Mouse (Mus musculus) limb, embryonic 10.5 days (tissue): ENCODE measurements around the gene Tbc1d1. TPM values are rescaled to one million over a fixed set of nuclear protein-coding genes. Genes with fewer than 3 reads are reported as not detected.
A peak's percentile ranks its signal among the peaks of the same experiment; 100 is the strongest.

Experiments
- DNase-seq: peaks from one replicate; pipeline ENCODE4 v3.0.0-alpha.2; 2017; ENCODE audit warnings: low spot score
- H3K27ac ChIP-seq: fragments of 300-500 bp; sonication (generic); 2 replicates; pipeline ENCODE4 v1.5.1; 2016; ENCODE audit warnings: mild to moderate bottlenecking
- H3K27me3 ChIP-seq: fragments of 300-500 bp; sonication (generic); 2 replicates; pipeline ENCODE4 v1.6.1; 2016; ENCODE audit warnings: low read depth, mild to moderate bottlenecking; ENCODE audit not compliant: poor library complexity, severe bottlenecking
- H3K36me3 ChIP-seq: fragments of 300-500 bp; sonication (generic); 2 replicates; pipeline ENCODE4 v1.6.1; 2016; ENCODE audit warnings: mild to moderate bottlenecking, moderate library complexity
- H3K4me1 ChIP-seq: fragments of 300-500 bp; sonication (generic); 2 replicates; pipeline ENCODE4 v1.6.1; 2016
- H3K4me3 ChIP-seq: fragments of 300-500 bp; sonication (generic); 2 replicates; pipeline ENCODE4 v1.5.1; 2016; ENCODE audit warnings: mild to moderate bottlenecking, moderate library complexity
- H3K9me3 ChIP-seq: fragments of 300-500 bp; sonication (generic); replicated peaks from 2 replicates; pipeline ENCODE4 v1.6.1; 2016; ENCODE audit warnings: mild to moderate bottlenecking
- WGBS: fragments of 180-500 bp; shearing (Covaris S2); methylation state at CpG from one replicate; pipeline ENCODE4 v1.1.7; 2016; 5-methylcytosine and 5-hydroxymethylcytosine counted together
- polyA plus RNA-seq: library from polyadenylated mRNA; unstranded; fragments of >200 nt; fragmentation: Nextera tagmentation; extraction: Ambion mirVana; gene quantifications from 2 replicates; pipeline ENCODE4 v1.2.1, GENCODE M21; 2016

Gene Tbc1d1
- polyA plus RNA-seq, 1 experiment from 2014 or later = 35.0 TPM

DNA sequence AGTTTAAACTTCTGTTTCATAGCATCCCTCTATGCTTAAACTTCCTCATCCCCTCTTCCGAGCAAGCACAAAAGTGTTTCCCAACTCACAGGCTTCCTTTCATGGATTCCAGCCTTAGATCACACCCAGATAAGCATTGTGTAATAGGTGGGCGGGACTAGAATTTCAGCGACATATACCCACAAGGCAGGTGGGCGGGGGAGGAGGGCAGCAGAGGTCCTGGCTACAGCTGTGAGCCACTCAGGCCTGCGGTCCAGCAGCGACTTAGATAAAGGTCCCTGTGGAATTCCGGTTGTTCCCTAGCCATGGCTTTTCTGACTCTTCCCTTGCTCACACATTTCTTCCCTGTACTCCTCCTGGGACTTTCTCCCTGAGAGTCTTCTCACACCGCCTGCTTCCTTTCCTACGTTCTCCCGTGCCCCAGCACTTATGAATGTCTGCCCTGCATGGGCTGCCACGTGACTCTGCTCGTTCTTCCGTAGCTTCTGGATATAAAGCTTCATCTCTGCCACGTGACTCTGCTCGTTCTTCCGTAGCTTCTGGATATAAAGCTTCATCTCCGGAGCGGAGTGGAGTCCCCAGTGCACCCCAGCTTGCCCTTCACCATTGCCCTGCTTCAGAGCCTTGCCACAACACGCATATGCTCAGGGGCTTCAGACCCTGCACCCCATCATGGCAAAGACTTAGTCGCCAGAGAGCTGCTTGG lies 142.4 kb downstream of the Tbc1d1 start:
- no peak for DNase-seq
- no peaks in the 10 kb centered on the region for H3K9me3 ChIP-seq
- H3K27me3 ChIP-seq = no peaks in the 10 kb centered on the region
- H3K4me3 ChIP-seq = no peak overlapping the region
- peaks cover 16% of the 10 kb centered on the region; the same call in 1 of the 2 replicates for H3K4me1 ChIP-seq
- H3K27ac ChIP-seq = no peak overlapping the region
- 78% methylated on average over 20 of the region's 20 CpGs for WGBS
- peaks cover 50% of the 10 kb centered on the region for H3K36me3 ChIP-seq

DNA sequence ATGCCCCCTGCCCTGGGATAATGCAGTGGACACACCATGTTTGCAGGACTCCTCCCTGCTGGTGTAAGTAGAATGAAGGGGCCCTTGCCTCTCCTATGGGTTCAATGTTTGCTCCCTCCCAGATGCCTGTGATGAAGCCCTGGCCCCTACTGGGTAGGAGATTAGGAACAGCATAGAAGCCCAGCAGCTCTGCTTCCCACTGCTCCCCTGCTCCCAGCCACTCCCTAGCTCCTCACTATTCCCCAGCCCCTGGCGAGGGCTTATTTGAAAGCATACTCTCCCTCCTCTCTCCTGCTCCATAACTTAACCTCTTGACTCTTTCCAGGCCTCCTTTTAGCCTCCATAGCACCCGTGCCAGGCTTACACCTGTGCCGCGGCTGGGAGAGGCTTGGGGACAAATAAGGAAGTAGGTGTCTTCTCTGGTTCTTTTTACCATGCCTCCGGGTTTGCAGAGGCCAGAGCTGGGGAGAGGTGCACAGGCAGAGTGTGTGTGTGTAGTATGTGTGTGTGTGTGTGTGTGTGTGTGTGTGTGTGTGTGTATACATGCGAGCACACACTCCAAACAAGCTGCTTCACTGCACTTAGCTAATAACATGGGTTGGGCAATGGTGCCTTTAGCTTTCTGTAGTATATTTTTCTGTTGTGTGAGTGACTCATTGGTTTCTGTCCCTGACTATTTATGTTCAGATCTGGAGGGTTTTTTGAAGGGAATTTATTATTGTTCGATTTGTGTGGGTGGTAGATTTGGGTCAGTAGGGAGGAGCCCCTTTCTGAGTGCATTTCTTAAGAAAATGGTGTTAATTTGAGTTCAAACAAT lies 143.6 kb downstream of the Tbc1d1 start:
- H3K36me3 ChIP-seq = peaks cover 39% of the 10 kb centered on the region
- H3K4me3 ChIP-seq = no peak overlapping the region
- no peak for DNase-seq
- H3K4me1 ChIP-seq = peaks cover 16% of the 10 kb centered on the region; the same call in 1 of the 2 replicates
- no peaks in the 10 kb centered on the region for H3K27me3 ChIP-seq
- H3K27ac ChIP-seq = no peak overlapping the region; the same call in 1 of the 2 replicates
- WGBS = 79% methylated on average over 7 of the region's 7 CpGs
- no peaks in the 10 kb centered on the region for H3K9me3 ChIP-seq

GRCm38 (mm10) chr5:64301246-64301645 lies 145.1 kb downstream of the Tbc1d1 start:
- 85% methylated on average over 4 of the region's 4 CpGs for WGBS
- H3K9me3 ChIP-seq = no peaks in the 10 kb centered on the region
- no peak overlapping the region for H3K27ac ChIP-seq
- H3K4me3 ChIP-seq = no peak overlapping the region
- peaks cover 16% of the 10 kb centered on the region; the same call in 1 of the 2 replicates for H3K4me1 ChIP-seq
- no peaks in the 10 kb centered on the region for H3K27me3 ChIP-seq
- DNase-seq = no peak
- H3K36me3 ChIP-seq = peaks cover 41% of the 10 kb centered on the region

GRCm38 (mm10) chr5:64307289-64307688 lies 151.2 kb downstream of the Tbc1d1 start:
- no peaks in the 10 kb centered on the region for H3K4me1 ChIP-seq
- H3K4me3 ChIP-seq = no peak overlapping the region
- H3K9me3 ChIP-seq = no peaks in the 10 kb centered on the region
- H3K27me3 ChIP-seq = no peaks in the 10 kb centered on the region
- 99% methylated on average over 2 of the region's 2 CpGs for WGBS
- no peak for DNase-seq
- H3K27ac ChIP-seq = no peak overlapping the region
- H3K36me3 ChIP-seq = peaks cover 43% of the 10 kb centered on the region

DNA sequence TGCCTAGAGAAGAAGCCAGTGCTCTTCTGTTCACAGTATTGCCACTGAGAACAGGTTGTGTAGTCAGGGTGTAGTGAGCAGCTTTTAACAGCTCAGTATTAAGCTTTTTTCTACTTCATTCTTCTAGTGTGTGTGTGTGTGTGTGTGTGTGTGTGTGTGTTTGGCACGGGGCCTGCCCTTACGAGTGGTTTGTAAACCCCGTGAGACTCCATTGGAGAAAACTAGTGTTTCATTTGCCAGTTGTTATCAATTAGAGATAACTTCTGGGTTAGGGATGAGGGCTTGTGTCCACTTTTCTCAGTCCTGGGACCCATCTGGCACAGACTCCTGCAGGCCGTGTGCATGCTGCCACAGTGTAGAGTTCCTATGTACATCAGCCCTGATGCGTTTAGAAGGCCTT lies 156.2 kb downstream of the Tbc1d1 start:
- DNase-seq = no peak
- peaks cover 35% of the 10 kb centered on the region for H3K36me3 ChIP-seq
- H3K4me1 ChIP-seq = 0 out of 2 replicates have a peak, but pooled peaks cover 5% of the 10 kb centered on the region
- no peaks in the 10 kb centered on the region for H3K9me3 ChIP-seq
- no peaks in the 10 kb centered on the region for H3K27me3 ChIP-seq
- no peak overlapping the region for H3K4me3 ChIP-seq
- 77% methylated on average over 5 of the region's 5 CpGs for WGBS
- no peak overlapping the region for H3K27ac ChIP-seq

DNA sequence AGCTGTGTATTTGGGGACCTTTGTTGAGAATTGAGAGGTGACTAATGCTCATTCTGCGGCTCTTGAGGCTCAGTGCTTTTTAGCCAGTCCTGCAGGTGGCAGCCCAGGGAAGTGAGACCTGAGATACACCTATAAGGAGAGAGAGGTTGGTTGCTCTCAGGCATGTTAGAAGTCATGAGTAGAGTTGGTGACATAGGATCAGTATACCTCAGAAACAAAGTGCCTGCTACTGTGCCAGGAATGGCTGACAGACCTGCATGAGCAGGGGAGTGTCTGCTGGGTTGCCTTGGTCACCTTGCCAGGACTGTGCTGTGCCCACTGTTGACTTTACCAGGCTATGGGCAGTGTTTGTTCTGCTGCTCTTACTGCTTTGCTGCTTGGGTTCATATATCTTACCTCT lies 157.4 kb downstream of the Tbc1d1 start:
- Histone ChIP-seq H3K27ac (no peak overlapping the region), H3K4me3 (no peak overlapping the region), H3K36me3 (peaks cover 42% of the 10 kb centered on the region), H3K27me3 (no peaks in the 10 kb centered on the region), H3K9me3 (no peaks in the 10 kb centered on the region), H3K4me1 (0 out of 2 replicates have a peak, but pooled peaks cover 6% of the 10 kb centered on the region)
- WGBS = 96% methylated on average over 1 of the region's 1 CpGs
- no peak for DNase-seq

- DNase-seq = no peak
- 64% methylated on average over 6 of the region's 6 CpGs for WGBS
Observed at GRCm38 (mm10) chr5:64314288-64315052, 158.4 kb downstream of the Tbc1d1 start.

GRCm38 (mm10) chr5:64315088-64315487 lies 159.0 kb downstream of the Tbc1d1 start:
- 97% methylated on average over 1 of the region's 1 CpGs for WGBS
- H3K27ac ChIP-seq = no peak overlapping the region

More at GRCm38 (mm10) chr5:64314288-64315052, 158.4 kb downstream of the Tbc1d1 start:
- Histone ChIP-seq H3K4me3 (no peak overlapping the region), H3K36me3 (peaks cover 51% of the 10 kb centered on the region), H3K4me1 (0 out of 2 replicates have a peak, but pooled peaks cover 6% of the 10 kb centered on the region), H3K27ac (no peak overlapping the region), H3K27me3 (no peaks in the 10 kb centered on the region), H3K9me3 (no peaks in the 10 kb centered on the region)

DNA sequence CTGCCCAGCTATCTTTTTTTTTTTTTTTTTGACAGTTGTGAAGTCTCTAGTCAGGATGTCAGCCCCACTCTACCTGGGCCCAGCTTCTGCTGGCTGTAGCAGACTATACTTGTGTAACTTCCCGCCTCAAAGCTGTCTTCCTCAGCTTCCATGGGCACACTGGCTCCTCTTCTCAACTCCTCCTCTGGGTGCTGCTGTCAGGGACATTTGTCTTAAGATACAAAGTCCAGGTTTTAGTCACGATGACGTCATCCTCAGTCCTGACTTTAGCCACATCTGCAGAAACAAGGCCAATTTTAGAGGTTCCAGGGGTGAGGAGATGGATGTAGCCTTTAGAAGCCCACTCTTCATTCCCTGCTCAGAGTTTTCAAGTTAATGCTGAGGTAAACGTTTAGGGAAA lies 167.2 kb downstream of the Tbc1d1 start:
- Histone ChIP-seq H3K9me3 (no peaks in the 10 kb centered on the region), H3K4me1 (peaks cover 20% of the 10 kb centered on the region), H3K27me3 (no peaks in the 10 kb centered on the region), H3K27ac (no peak overlapping the region), H3K4me3 (no peak overlapping the region), H3K36me3 (peaks cover 67% of the 10 kb centered on the region)
- DNase-seq = no peak
- 89% methylated on average over 4 of the region's 4 CpGs for WGBS

More at GRCm38 (mm10) chr5:64315088-64315487, 159.0 kb downstream of the Tbc1d1 start:
- no peaks in the 10 kb centered on the region for H3K27me3 ChIP-seq
- no peaks in the 10 kb centered on the region for H3K9me3 ChIP-seq
- H3K4me3 ChIP-seq = no peak overlapping the region
- 0 out of 2 replicates have a peak, but pooled peaks cover 6% of the 10 kb centered on the region for H3K4me1 ChIP-seq
- peaks cover 57% of the 10 kb centered on the region for H3K36me3 ChIP-seq
- DNase-seq = no peak

GRCm38 (mm10) chr5:64324353-64324752 lies 168.2 kb downstream of the Tbc1d1 start:
- no peak overlapping the region for H3K4me3 ChIP-seq
- H3K27ac ChIP-seq = no peak overlapping the region
- H3K27me3 ChIP-seq = no peaks in the 10 kb centered on the region
- H3K4me1 ChIP-seq = peaks cover 20% of the 10 kb centered on the region
- DNase-seq = no peak
- H3K36me3 ChIP-seq = peaks cover 69% of the 10 kb centered on the region
- 97% methylated on average over 12 of the region's 12 CpGs for WGBS
- H3K9me3 ChIP-seq = no peaks in the 10 kb centered on the region

DNA sequence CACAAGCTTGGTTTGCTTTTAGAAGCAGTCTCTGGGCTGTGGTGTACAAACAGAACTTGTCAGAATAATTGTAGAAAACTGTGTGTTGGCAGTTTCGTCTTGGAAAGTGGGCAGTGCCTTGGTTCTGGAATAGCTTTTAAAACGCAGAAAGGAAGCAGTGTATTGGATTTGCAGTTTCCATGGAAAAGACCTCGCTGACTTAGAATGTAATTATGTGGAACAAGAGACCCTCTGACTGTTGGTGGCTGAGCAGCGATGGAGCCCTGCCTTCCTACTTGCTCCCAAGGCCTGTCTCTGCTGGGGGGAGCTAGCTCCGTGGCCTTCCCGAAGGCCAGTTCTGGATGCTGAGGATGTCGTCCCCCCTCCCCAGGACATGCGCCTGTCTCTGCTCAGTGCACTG lies 168.8 kb downstream of the Tbc1d1 start:
- H3K36me3 ChIP-seq = peaks cover 66% of the 10 kb centered on the region
- no peak overlapping the region for H3K27ac ChIP-seq
- H3K4me1 ChIP-seq = peaks cover 20% of the 10 kb centered on the region
- no peaks in the 10 kb centered on the region for H3K27me3 ChIP-seq
- H3K4me3 ChIP-seq = no peak overlapping the region
- H3K9me3 ChIP-seq = no peaks in the 10 kb centered on the region
- WGBS = 86% methylated on average over 8 of the region's 8 CpGs
- DNase-seq = no peak

DNA sequence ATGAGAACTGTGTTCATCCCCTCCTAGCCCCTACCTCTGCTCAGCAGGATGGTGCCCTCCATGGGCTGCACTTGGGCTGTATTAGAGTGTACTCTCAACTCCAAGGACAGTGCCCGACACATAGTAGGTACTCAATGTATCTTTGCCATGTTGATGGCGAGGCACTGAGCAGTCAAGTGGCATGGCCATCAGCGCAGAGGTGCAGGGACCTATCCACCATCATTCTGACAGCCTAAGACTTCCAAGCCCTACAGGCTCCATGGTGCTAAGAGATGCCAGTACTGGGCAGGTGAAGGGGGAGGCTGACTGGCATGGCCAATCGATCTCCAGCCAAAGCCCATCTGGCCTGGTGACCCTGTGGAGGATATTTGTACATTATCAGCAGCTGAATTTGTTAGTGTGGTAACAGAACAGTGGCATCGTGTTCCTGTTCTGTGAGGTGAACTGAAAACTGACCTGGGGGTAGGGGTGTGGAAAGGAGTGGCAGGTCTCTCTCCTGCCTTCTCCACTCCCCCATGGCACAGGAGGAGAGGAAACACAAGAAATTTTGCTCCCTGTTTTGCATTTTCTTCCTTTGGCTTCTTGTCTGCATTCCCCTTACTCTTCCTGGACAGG lies 169.7 kb downstream of the Tbc1d1 start:
- H3K4me1 ChIP-seq = peaks cover 20% of the 10 kb centered on the region
- 90% methylated on average over 5 of the region's 5 CpGs for WGBS
- peaks cover 58% of the 10 kb centered on the region for H3K36me3 ChIP-seq
- H3K9me3 ChIP-seq = no peaks in the 10 kb centered on the region
- H3K27ac ChIP-seq = peak overlapping the region; percentile 65
- no peak for DNase-seq
- no peaks in the 10 kb centered on the region for H3K27me3 ChIP-seq
- no peak overlapping the region for H3K4me3 ChIP-seq
